Mouse (Mus musculus): ENCODE data around the gene Lrrc1. TPM values are rescaled to one million over a fixed set of nuclear protein-coding genes. Genes with fewer than 3 reads are reported as not detected.

Lrrc1 gene
- total RNA-seq, 2 experiments from 2014 or later: 0.71 to 0.84 TPM

GRCm38 (mm10) chr9:77483559-77483958 is 61.1 kb downstream of the Lrrc1 start:
- Histone ChIP-seq H3K4me3 (no peak overlapping the region), H3K27ac (no peak overlapping the region)
- no peak for TF ChIP-seq CTCF (IDR thresholded peaks at IDR 0.05)
- intact Hi-C loops (cut with DNase I): no loop called here
- no peak for DNase-seq

DNA sequence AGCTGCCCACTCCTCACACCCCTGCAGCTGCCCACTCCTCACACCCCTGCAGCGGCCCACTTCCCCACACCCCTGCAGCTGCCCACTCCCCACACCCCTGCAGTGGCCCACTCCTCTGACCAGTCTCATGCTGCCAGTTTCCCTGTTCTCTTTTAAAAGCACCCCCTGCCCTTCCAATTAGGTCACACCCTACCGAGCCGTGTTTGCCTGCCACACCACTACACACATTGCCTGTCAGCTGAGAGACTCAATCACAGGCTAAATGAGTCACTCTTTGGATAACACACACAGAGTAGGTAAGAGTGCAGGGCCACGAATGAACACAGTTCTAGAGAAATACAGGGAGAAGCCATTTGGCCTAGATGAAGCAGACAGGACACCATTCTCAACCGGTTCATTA is 62.4 kb downstream of the Lrrc1 start:
- no peak for TF ChIP-seq CTCF (IDR thresholded peaks at IDR 0.05)
- intact Hi-C loops (cut with DNase I): no loop called here
- H3K4me3 ChIP-seq: no peak overlapping the region

GRCm38 (mm10) chr9:77481380-77481779 is 63.3 kb downstream of the Lrrc1 start:
- no peak for TF ChIP-seq CTCF (IDR thresholded peaks at IDR 0.05)
- H3K27ac ChIP-seq: peak overlapping the region; percentile 40; the same call in 1 of the 2 replicates
- no peak overlapping the region for H3K4me3 ChIP-seq
- no peak for DNase-seq
- intact Hi-C loops (cut with DNase I): no loop called here

More for the DNA sequence above, 62.4 kb downstream of the Lrrc1 start:
- no peak overlapping the region for H3K27ac ChIP-seq
- no peak for DNase-seq

DNA sequence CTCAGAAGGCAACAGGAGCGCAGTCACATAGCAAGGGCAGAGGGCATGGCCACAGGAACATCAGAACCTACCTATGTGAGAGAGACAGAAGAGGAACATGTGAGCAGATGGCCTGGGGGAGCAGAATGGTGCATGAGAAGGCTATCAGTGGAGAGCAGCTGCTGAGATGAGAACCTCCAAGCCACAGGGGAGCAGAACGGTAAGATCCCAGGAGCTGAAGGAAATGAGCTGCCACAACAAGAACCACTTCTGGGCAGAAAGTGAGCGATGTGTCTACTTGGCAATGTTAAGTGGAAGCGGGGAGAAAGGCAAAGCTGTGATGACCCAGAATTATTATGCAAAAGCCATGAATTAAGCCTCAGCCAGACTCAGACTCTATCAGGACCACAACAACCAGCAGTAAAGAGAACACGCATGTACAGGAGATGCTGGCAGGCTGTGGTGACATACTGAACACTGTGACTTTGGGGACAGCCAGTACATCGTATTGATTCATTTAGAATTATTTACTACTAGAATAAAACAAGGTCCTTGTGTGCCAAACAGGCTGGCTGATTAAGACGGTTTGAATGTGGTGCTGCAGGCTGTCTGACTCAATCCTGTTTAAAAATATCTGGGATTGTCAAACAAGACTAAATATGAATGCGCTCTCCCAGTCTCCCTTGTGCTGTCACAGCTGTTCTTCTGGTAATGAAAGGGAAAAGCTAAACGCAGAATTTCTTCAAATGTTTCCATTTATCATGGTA is 63.9 kb downstream of the Lrrc1 start:
- Histone ChIP-seq H3K4me3 (no peak overlapping the region), H3K27ac (peak overlapping the region; percentile 40; the same call in 1 of the 2 replicates)
- no peak for TF ChIP-seq CTCF (IDR thresholded peaks at IDR 0.05)
- intact Hi-C loops (cut with DNase I): no loop called here
- DNase-seq: no peak

DNA sequence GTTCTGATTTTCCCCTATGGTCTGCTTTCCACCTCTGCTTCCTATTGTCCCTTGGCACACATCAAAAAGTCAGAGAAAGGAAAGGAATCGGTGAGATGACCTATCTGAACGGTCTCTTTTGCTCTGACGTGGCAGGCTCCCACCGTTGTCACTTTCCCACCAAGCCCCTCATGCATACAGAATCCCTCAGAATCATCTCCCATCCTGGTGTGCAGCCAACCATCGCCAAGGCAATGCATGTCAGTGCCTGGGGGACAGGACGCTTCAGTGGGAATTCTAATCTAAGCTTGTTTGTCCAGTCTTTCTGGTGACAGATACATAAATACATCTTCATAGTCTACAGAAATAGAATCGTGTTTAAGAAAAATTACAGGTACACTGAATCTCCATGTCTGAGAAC is 64.7 kb downstream of the Lrrc1 start:
- Histone ChIP-seq H3K4me3 (no peak overlapping the region), H3K27ac (no peak overlapping the region)
- DNase-seq: no peak
- intact Hi-C loops (cut with DNase I): no loop called here
- TF ChIP-seq CTCF (IDR thresholded peaks at IDR 0.05): no peak

DNA sequence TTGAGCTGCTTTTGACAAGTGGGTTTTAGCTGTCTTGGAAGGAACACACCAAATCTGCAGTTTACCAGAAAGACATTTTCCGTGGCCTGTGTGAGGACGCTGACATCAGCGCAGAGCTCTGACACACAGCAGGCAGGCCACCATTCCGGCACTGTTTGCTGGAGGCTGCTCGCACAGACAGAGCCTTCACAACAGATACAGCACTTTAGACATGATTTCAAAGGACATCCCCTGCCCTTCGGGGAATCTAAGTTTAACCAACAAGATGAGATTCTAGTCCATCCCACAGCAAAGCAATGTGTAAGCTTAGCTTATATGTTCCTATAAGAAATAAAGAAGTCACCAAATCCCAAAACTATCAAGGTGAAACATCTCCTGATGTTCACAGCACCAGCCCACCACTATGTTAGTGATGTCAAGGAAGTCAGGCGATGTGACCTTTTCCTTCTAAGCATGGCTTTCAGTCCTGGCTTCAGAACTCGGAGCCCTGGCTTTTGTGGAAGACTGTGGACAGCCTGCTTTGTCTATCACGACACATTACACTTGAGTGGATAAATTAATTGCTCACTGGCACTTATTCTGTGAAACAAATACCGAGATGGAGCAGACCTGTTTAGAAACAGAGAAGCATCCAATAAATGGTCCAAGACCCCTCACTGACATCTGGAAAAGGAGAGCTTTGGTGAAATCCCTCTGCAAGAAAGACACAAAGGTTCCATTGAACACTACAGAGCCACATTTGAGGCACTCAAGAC is 66.3 kb downstream of the Lrrc1 start:
- no peak for DNase-seq
- no peak for TF ChIP-seq CTCF (IDR thresholded peaks at IDR 0.05)
- no peak overlapping the region for H3K27ac ChIP-seq
- intact Hi-C loops (cut with DNase I): no loop called here
- no peak overlapping the region for H3K4me3 ChIP-seq

DNA sequence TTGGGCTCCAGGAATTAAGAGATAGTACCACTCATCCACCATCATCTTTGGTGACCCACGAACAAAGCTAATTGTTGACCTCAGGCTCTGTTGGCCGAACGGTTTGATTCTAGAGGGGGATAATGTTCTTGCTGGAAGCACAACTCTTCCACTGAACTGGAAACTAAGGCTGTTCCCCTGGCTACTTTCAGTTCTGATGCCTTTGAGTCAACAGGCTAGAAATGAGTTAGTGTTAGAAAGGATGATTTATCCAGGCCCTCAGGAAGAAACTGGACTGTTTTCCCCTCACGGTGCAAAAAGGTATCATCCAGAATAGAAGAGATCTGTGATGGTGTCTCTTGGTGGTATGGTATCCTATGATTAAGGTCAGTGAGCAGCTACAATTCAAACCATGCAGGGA is 70.1 kb downstream of the Lrrc1 start:
- Histone ChIP-seq H3K27ac (no peak overlapping the region), H3K4me3 (no peak overlapping the region)
- TF ChIP-seq CTCF (IDR thresholded peaks at IDR 0.05): no peak
- intact Hi-C loops (cut with DNase I): no loop called here
- no peak for DNase-seq

DNA sequence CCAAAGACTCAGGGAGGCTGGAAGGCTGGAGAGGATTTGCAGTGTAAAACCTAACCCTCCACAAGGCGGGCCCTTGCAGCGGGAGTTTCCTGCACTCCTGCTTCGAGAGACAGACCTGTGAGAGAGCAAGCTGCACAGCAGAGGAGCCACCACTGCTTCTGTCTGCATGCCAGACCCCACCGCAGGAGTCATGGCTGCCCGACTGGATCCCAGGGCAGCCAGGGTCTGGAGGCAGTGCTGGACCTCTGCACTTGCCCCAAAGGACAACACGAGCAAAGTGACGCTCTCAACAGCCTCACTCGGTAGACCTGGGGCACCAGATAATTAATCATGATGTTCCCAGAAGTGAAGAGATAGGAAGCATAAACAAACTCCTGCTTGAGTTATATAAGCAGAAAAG is 72.1 kb downstream of the Lrrc1 start:
- no peak for TF ChIP-seq CTCF (IDR thresholded peaks at IDR 0.05)
- intact Hi-C loops (cut with DNase I): no loop called here
- H3K4me3 ChIP-seq: no peak overlapping the region
- H3K27ac ChIP-seq: no peak overlapping the region
- DNase-seq: no peak

GRCm38 (mm10) chr9:77471646-77472220 is 72.9 kb downstream of the Lrrc1 start:
- intact Hi-C loops (cut with DNase I): no loop called here
- no peak for TF ChIP-seq CTCF (IDR thresholded peaks at IDR 0.05)
- no peak overlapping the region for H3K27ac ChIP-seq
- H3K4me3 ChIP-seq: no peak overlapping the region
- no peak for DNase-seq

GRCm38 (mm10) chr9:77469791-77470607 is 74.7 kb downstream of the Lrrc1 start:
- intact Hi-C loops (cut with DNase I): no loop called here
- no peak overlapping the region; the same call in 1 of the 2 replicates for H3K4me3 ChIP-seq
- DNase-seq: no peak
- no peak overlapping the region for H3K27ac ChIP-seq
- TF ChIP-seq CTCF (IDR thresholded peaks at IDR 0.05): no peak

DNA sequence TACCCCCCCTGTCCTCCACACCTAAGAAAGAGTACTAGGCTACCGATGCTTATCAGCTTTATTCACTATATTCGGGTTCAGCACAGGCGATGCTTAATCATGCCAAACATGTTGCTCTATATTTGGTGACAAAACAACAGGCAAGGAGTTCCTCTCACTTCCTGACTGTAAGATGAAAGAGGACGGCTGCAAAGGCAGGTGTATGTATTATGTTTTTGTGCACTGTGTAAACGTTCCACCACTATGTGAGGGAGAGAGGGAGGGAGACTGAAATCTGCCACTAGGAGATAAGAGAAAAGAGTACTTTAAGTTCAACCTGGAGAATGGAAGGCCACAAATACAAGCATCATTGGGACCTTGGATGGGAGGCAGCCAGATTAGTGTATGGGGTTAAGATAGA is 77.7 kb downstream of the Lrrc1 start:
- TF ChIP-seq CTCF (IDR thresholded peaks at IDR 0.05): no peak
- no peak overlapping the region for H3K4me3 ChIP-seq
- intact Hi-C loops (cut with DNase I): no loop called here
- no peak for DNase-seq
- H3K27ac ChIP-seq: no peak overlapping the region

DNA sequence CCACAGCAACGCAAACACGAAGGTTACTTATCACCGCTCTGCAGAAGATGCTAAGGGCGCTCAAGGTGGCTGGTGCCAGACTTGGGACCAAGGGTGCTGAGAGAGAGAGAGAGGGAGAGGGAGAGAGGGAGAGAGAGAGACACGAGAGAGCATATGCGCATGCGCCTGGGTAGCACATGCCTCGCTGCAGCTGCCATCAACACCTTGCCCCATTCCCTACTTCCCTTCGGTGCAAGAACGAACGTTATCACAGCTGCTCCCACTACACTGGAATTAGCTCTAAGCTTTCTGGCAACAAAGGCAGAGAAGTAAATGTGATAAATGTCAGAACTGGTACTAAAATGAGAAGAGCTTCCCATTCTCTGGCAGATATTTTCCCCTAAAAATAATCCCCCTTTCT is 79.3 kb downstream of the Lrrc1 start:
- intact Hi-C loops (cut with DNase I): no loop called here
- no peak for TF ChIP-seq CTCF (IDR thresholded peaks at IDR 0.05)
- no peak for DNase-seq
- Histone ChIP-seq H3K27ac (no peak overlapping the region), H3K4me3 (no peak overlapping the region)

Measured in gastrocnemius, adult 2 months (tissue).